Mouse (Mus musculus) lung, embryonic 16.5 days (tissue): ENCODE data around the gene Nenf. TPM values are rescaled to one million over a fixed set of nuclear protein-coding genes. Genes with fewer than 3 reads are reported as not detected.

Experiments used
- ATAC-seq: fragments of 200-750 bp; cut with Nextera tagmentation; 2 replicates; pipeline ENCODE4 v1.8.0; 2017; ENCODE audit warnings: low read depth, mild to moderate bottlenecking, moderate library complexity
- H3K27ac ChIP-seq: fragments of 300-500 bp; sonication (generic); 2 replicates; pipeline ENCODE4 v1.5.1; 2014; ENCODE audit warnings: mild to moderate bottlenecking, control low read depth, low read length
- H3K27me3 ChIP-seq: fragments of 300-500 bp; sonication (generic); 2 replicates; pipeline ENCODE4 v1.6.1; 2014; ENCODE audit warnings: low read depth, low read length, mixed read lengths; ENCODE audit not compliant: control insufficient read depth, insufficient read depth
- H3K36me3 ChIP-seq: fragments of 300-500 bp; sonication (generic); 2 replicates; pipeline ENCODE4 v1.6.1; 2014; ENCODE audit warnings: low read length; ENCODE audit not compliant: control insufficient read depth, insufficient read depth
- H3K4me1 ChIP-seq: fragments of 300-500 bp; sonication (generic); replicated peaks from 2 replicates; pipeline ENCODE4 v1.6.1; 2014; ENCODE audit warnings: low read length, mixed read lengths; ENCODE audit not compliant: control insufficient read depth, insufficient read depth
- H3K4me2 ChIP-seq: fragments of 300-500 bp; sonication (generic); 2 replicates; pipeline ENCODE4 v1.6.1; 2014; ENCODE audit warnings: low read depth, low read length, control low read depth
- H3K4me3 ChIP-seq: fragments of 300-500 bp; sonication (generic); 2 replicates; pipeline ENCODE4 v1.5.1; 2014; ENCODE audit warnings: mild to moderate bottlenecking, low read length, control low read depth
- H3K9ac ChIP-seq: fragments of 300-500 bp; sonication (generic); 2 replicates; pipeline ENCODE4 v1.6.1; 2014; ENCODE audit warnings: low read length, control low read depth
- H3K9me3 ChIP-seq: fragments of 300-500 bp; sonication (generic); 2 replicates; pipeline ENCODE4 v1.6.1; 2016; ENCODE audit warnings: low read length; ENCODE audit not compliant: control insufficient read depth
- WGBS: fragments of 180-500 bp; shearing (Covaris S2); extraction: QIAGEN DNeasy Blood & Tissue Kit; methylation state at CpG from one replicate; pipeline ENCODE4 v1.1.7; 2014; 5-methylcytosine and 5-hydroxymethylcytosine counted together
- polyA plus RNA-seq: library from polyadenylated mRNA; unstranded; fragments of >200 nt; fragmentation: Nextera tagmentation; extraction: Ambion mirVana; gene quantifications from 2 replicates; pipeline ENCODE4 v1.2.1, GENCODE M21; 2015

Nenf gene
- polyA plus RNA-seq, 1 experiment from 2014 or later = 107 TPM

DNA sequence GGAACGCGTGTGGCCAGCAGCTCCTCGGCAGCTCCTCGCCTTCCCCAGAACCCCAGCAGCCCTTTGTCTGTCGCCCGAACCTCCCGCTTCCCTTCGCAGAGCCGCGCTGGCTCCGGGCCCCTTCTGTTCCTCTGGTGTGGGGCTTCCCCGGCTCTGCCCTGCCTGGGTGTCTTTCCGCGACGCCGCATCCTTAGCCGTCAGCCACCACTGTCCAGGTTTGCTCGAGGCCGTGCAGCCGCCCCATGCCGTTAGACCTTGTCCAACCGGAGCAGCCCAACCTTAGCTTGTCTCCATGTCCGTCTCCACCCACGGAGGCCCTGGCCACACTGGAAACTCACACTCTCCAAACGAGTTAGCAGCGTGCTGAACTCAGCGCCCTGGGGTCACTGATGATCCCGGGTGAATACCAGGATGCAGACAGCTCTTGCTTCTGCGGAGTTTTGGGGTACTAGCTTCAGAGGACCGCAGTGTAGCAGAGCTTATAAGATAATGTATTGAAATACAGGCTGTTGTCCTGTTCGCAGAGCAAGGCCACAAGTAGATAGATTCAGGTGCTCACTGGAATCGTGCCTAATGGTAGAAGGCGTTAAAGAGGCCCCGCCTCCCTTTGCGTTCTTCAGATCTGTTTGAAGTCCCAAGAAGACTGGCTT lies 8.4 kb upstream of the Nenf start:
- Histone ChIP-seq H3K4me1 (peaks cover 22% of the 10 kb centered on the region), H3K9me3 (no peaks in the 10 kb centered on the region), H3K4me3 (peak overlapping the region; percentile 83), H3K27ac (peak overlapping the region; percentile 71), H3K27me3 (no peaks in the 10 kb centered on the region), H3K36me3 (no peaks in the 10 kb centered on the region), H3K9ac (peak overlapping the region; percentile 87), H3K4me2 (peak overlapping the region; percentile 96)
- 1% methylated on average over 35 of the region's 35 CpGs for WGBS
- peak; percentile 71 for ATAC-seq

DNA sequence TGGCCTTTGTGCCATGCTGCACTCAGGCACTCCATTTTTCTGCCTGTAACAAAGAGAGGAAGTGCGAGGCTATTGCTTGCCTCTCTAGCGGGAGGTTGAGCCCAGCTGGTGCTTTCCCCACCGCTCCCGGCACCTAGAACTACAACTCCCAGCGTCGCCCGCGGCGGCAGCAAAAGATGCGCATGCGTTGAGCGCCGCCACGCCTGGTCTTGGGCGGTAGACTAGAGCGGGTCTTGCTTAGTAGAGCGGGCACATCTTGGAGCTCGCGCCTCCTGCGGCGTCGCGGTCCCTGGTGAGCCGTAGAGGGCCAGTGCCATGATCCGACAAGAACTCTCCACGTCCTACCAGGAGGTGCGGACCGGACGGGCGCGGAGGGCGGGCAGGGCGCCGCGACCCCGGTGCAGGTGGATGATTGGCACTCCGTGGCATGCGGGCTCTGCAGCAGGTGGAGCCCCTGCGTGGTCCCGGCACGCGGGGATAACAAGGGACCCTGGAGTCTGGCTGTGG lies 7.8 kb upstream of the Nenf start, which contains the start of gene Tmem206:
Gene Tmem206, plus strand, starts transcription at position 187 of the 507 bp plus-strand sequence.
- H3K9me3 ChIP-seq = no peaks in the 10 kb centered on the region
- H3K9ac ChIP-seq = peak within 1 kb of the TSS; percentile 87
- peak within 1 kb of the TSS; percentile 83 for H3K4me3 ChIP-seq
- H3K4me1 ChIP-seq = peaks cover 22% of the 10 kb centered on the region
- H3K36me3 ChIP-seq = no peaks in the 10 kb centered on the region
- peak; percentile 97 for ATAC-seq
- H3K27me3 ChIP-seq = no peaks in the 10 kb centered on the region
- peak within 1 kb of the TSS; percentile 71 for H3K27ac ChIP-seq
- WGBS = under 1% methylated on average over 42 of the region's 42 CpGs
- peak within 1 kb of the TSS; percentile 96 for H3K4me2 ChIP-seq

DNA sequence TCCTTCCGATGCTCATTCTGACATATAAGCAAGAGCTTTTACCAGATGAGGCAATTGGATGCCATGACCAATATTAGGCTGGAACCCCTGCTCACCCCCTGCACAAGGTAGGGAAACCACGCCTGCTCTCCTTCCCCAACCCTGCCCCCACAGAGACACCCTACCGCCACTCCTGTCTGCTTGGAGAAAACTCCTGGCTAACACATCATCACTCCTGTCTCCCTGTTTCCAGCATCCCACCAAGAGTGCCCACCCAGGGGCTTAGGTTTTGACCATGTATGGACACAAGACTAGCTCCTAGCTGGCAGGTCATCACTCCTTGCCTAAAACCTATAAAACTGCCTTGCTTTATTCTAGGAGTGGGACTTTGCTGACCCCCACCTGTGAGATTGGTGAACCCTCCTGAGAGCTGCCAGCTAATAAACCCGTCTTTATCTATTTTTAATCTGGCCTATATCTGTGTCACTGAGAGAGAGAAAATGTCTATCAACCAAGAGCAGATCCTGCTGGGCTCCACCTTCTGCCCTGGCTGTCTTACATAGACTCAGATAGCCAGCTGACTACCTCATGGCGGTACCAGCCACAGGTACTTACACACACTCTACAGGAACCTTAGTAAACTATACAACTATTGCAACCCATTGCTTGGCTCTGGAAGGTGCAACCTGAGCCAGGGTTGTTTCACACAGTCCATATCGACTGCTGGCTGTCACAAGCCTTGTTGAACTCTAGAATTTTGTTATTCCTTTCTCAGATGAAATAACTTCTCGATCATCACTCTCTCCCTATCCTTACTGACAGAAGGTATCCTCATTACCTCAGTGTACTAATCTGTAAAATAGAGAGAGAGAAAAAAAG lies 7.0 kb upstream of the Nenf start:
- no peak for ATAC-seq
- H3K27ac ChIP-seq = peak overlapping the region; percentile 53; the same call in 1 of the 2 replicates
- no peaks in the 10 kb centered on the region for H3K36me3 ChIP-seq
- peak overlapping the region; percentile 46; the same call in 1 of the 2 replicates for H3K9ac ChIP-seq
- peak overlapping the region; percentile 96 for H3K4me2 ChIP-seq
- no peaks in the 10 kb centered on the region for H3K27me3 ChIP-seq
- peaks cover 22% of the 10 kb centered on the region for H3K4me1 ChIP-seq
- no peaks in the 10 kb centered on the region for H3K9me3 ChIP-seq
- WGBS = 77% methylated on average over 7 of the region's 7 CpGs
- H3K4me3 ChIP-seq = no peak overlapping the region; the same call in 1 of the 2 replicates

DNA sequence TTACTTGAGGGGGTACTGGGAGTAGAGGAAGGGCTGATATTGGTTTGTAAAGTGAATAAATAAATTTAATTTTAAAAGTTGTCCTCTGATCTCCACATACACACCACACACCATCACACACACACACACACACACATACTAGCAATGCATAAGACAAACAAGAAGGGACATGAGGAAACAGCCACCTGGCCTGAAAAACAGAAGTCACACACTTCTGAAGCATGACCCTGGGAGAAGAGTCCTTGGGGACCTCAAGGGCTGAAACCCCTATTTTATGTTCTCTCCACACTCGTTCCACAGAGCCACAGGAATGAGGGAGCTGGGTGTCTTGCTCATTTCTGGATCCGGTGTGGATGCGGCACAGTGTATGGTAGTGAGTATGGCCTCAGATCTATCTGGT lies 5.4 kb upstream of the Nenf start:
- Histone ChIP-seq H3K4me1 (peaks cover 23% of the 10 kb centered on the region), H3K9ac (no peak overlapping the region), H3K9me3 (no peaks in the 10 kb centered on the region), H3K4me3 (no peak overlapping the region), H3K27ac (no peak overlapping the region), H3K27me3 (no peaks in the 10 kb centered on the region), H3K4me2 (no peak overlapping the region), H3K36me3 (no peaks in the 10 kb centered on the region)
- ATAC-seq = no peak
- 81% methylated on average over 3 of the region's 3 CpGs for WGBS

DNA sequence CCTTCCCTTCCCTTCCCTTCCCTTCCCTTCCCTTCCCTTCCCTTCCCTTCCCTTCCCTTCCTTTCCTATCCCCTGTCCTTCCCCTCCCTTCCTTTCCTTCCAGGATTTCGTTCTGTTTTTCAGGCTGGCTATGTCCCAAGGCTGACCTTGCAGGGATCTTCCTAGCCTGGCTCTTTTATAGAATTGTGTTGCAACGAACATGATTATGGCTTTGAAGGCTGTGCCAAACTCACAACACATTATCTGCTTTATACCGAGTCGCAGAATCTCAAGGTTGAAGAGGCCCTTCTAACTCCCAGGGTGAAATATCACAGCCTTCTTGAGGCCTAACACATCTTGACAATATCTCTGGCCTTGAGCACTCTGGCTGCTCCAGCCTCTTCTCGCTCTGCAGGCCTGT lies 692 bp upstream of the Nenf start:
- Histone ChIP-seq H3K4me1 (peaks cover 7% of the 10 kb centered on the region), H3K4me2 (no peak overlapping the region), H3K27ac (peak overlapping the region; percentile 65), H3K36me3 (no peaks in the 10 kb centered on the region), H3K4me3 (no peak overlapping the region), H3K27me3 (no peaks in the 10 kb centered on the region), H3K9me3 (no peaks in the 10 kb centered on the region), H3K9ac (no peak overlapping the region)
- 27% methylated on average over 5 of the region's 5 CpGs for WGBS
- peak; percentile 9; the same call in 1 of the 2 replicates for ATAC-seq

DNA sequence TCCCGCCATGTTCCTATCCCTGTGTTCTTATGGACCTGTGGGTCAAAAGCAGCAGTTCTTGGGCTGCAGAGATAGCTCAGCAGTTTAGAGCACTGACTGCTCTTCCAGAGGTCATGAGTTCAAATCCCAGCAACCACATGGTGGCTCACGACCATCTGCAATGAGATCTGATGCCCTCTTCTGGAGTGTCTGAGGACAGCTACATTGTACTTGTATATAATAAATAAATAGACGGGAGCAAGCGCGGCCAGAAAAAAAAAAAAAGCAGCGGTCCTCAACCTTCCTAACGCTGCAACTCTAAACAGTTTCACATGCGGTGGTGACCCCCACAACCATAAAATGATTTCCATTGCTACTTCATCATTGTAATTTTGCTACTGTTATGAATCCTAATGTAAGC lies 1.2 kb downstream of the Nenf start:
- Histone ChIP-seq H3K4me3 (peak overlapping the region; percentile 75), H3K9me3 (no peaks in the 10 kb centered on the region), H3K9ac (peak overlapping the region; percentile 93), H3K4me1 (peaks cover 12% of the 10 kb centered on the region), H3K27me3 (no peaks in the 10 kb centered on the region), H3K27ac (peak overlapping the region; percentile 90), H3K36me3 (no peaks in the 10 kb centered on the region), H3K4me2 (peak overlapping the region; percentile 74)
- ATAC-seq = no peak
- WGBS = 66% methylated on average over 8 of the region's 8 CpGs

DNA sequence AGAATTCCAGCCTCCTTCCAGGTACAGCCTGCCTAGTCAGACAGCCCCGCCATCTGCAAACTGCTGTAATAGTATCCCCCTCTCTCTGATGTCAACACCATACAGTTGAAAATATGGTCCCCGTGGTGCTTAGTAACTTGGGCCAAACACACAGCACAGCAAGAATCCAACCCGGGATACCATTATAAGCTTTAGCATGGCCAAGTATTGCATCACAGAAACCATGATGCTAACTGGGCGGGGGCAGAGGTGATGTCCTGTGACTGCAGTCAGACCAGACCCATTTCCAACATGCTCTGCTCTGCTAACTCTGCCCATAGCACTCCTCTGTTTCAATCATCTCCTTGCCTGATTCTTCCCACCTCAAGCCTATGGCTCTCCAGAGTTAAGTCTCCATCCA lies 4.1 kb downstream of the Nenf start:
- Histone ChIP-seq H3K4me1 (peaks cover 10% of the 10 kb centered on the region), H3K4me2 (no peak overlapping the region), H3K36me3 (no peaks in the 10 kb centered on the region), H3K9me3 (no peaks in the 10 kb centered on the region), H3K27me3 (no peaks in the 10 kb centered on the region), H3K4me3 (no peak overlapping the region), H3K27ac (no peak overlapping the region), H3K9ac (no peak overlapping the region)
- WGBS = 70% methylated on average over 4 of the region's 4 CpGs
- ATAC-seq = no peak

DNA sequence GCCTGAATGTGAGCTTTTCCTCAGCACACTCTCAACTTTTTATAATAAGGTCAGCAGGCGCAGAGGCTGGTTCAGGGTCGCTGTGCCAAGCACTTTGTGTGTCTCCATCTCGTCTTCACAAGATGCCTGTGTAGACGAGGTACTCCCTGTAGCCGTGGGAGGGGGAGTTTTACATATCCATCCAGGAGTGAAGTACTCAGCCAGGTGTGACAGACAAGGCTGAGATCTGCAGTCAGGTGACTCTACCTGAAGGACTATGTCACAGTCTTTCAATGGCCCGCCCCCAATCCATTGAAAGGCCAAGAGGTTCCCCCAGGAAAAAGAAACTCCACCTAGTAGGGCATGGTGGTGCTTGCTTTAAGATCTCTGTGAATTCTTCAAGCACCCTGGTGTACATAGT lies 4.8 kb downstream of the Nenf start:
- no peak for ATAC-seq
- Histone ChIP-seq H3K4me2 (peak overlapping the region; percentile 72), H3K4me1 (peaks cover 9% of the 10 kb centered on the region), H3K27ac (peak overlapping the region; percentile 76; the same call in 1 of the 2 replicates), H3K36me3 (peaks cover 2% of the 10 kb centered on the region; the same call in 1 of the 2 replicates), H3K4me3 (peak overlapping the region; percentile 73), H3K9me3 (no peaks in the 10 kb centered on the region), H3K9ac (peak overlapping the region; percentile 82), H3K27me3 (no peaks in the 10 kb centered on the region)
- WGBS = 55% methylated on average over 6 of the region's 6 CpGs

DNA sequence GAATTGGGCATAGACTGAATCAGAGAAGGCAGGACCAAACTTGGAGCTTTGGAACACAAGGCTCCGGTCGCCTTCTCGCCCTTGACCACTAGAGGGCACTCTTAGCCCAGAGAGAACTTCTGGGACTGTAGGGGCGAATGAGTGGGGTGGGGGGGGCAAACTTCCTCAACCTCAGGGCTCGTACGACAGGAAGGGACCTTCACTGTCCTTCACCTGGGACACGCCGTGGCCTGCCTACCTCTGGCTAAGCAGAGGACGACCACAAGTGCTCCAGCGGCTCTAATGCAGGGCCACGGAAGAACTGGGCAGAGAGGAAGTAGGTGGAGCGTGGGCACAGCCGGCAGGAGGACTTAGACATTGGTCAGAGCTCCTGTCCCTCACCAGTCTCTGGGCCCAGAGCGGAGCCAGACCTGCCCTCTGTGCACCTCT lies 5.5 kb downstream of the Nenf start:
- Histone ChIP-seq H3K4me2 (peak overlapping the region; percentile 72), H3K9me3 (no peaks in the 10 kb centered on the region), H3K27ac (peak overlapping the region; percentile 76), H3K36me3 (peaks cover 2% of the 10 kb centered on the region; the same call in 1 of the 2 replicates), H3K4me1 (peaks cover 9% of the 10 kb centered on the region), H3K27me3 (no peaks in the 10 kb centered on the region), H3K9ac (peak overlapping the region; percentile 82), H3K4me3 (peak overlapping the region; percentile 73)
- WGBS = 2% methylated on average over 14 of the region's 14 CpGs
- peak; percentile 95 for ATAC-seq
